Mouse (Mus musculus): ENCODE measurements at regions not wholly inside any gene's neighbourhood (a gene's known extent, or its start where the extent isn't known, plus 50 kb on each side); places are given as distances from the start of the nearest gene placed in this dataset.

DNA sequence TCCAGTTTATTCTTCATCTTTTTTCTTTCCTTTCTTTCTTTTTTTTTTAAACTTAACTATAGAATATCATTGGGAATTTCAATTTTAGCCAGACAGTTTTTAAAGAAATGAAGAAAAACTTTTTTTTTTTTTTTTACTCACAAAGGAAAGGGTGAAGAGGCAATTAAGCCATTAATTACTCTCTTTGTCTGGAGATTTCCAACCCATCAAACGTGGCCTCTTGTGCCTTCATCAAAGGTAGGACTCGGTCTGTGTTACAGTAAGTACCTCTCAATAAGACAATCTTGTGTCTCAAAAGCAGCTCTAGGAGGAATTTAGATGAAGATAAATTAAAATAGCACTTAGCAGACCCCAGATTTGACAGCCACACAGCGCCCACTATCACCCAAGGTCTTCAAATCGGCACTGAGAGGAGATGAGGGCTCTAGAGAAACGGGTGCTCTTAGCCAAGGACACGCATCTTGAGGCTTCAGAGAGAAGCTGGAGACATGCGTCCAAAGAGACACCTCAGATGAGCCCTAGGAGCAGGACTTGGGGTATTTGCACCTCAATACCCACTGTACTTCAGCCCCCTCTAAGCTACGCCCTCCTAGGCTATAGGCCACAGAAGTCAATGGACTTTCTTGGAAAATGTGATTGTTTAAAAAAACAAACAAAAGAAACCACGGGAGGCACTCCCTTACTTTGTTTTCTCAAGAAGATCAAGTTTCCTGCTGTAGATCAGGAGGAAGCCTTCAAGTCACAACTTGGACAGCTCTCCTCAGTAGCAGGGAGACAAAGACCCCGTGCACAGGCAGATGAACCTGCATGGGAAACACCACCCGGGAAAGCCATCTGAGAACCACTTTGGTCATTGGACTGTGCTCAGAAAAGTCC lies 176.8 kb upstream of the Spred2 start:
- TF ChIP-seq EP300 (IDR thresholded peaks at IDR 0.05; ENCODE audit: low read depth) (no peak), CTCF (IDR thresholded peaks at IDR 0.05; ENCODE audit: low read depth) (no peak)

All from liver, embryonic 14.5 days (tissue).